Mouse (Mus musculus) testis, adult 2 months (tissue): Measurements from ENCODE around the gene Sirt7.

Experiments
- CTCF ChIP-seq: fragments of 200-500 bp; IDR thresholded peaks from 2 replicates; pipeline ENCODE4 v1.5.1; 2012; ENCODE audit warnings: low read depth, mild to moderate bottlenecking, inconsistent platforms, low read length, moderate library complexity; ENCODE audit not compliant: control insufficient read depth, insufficient read depth, insufficient replicate concordance
- POLR2A ChIP-seq: fragments of 200-500 bp; IDR thresholded peaks from 2 replicates; pipeline ENCODE4 v1.6.1; 2012; ENCODE audit warnings: low read depth, mild to moderate bottlenecking, inconsistent platforms, low read length, moderate library complexity; ENCODE audit not compliant: control insufficient read depth

DNA sequence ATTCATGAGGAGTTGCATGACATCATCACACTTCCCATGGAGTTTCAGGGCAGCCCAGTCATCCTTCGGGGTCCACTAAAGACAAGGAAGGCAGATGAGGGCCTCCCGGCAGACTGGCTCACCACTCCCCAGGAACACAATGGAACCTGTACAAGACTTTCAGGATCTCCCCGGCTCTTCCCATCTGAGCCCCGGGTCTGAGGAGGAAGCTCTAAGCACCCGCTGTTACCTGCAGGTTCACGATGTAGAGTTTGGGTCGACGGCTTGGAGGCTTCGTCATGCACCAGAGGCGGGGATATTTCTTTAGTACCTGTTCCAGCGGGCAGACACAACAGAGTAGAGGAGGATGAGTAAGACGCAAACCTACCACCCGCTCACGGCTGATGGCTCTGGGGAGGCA is 4.8 kb downstream of the Sirt7 start:
- TF ChIP-seq POLR2A (0 out of 2 replicates have a peak, but pooled peaks have one; percentile 6), CTCF (no peak)
